Mouse (Mus musculus) kidney, adult 9 months (tissue): ENCODE results near the gene Zfp428.

Experiments used
- DNase-seq: peaks from one replicate; pipeline ENCODE4 v3.0.0; 2022

Gene Zfp428

DNA sequence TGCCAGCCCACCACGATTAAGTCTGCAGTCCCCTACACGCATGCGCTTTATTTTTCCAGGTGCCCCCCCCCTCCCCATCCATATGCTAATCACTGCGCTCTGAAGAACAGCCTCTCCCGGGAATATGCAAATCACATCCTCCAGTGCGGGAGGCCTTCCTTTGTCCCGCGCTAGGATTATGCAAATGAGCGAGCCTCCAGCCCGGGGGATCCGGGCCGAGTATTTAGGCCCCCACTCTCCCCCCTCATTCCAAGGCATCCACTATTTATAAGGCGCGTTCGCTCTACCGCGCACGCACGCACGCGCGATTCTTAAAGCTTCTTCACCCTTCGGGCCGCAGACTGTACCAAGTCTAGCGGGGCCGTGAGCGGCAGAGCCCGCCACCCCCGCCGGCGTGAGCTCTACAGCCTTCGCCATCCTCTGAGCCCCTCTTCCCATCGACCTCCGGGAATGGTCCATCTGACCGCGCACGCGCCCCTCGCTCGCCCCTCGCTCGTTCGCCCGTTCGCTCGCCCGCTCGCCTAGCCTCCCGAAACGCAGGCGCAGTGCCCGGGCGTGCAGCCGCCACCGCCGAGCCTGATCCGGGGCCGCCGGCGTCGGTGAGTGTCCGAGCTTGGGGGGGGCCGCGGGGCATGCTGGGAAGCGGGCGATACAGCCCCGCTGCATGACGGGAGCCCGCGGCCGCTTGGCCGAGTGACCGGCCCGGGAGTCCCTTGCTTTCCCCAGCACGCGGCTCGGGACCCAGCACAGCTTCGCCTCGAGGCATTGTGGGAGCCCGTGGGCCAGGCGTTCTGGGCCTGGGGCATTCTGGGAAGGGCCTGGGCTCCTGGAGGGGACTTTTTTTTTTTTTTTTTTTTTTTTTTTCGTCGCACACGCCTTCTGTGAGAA lies at the start of gene Zfp428:
Zfp428 (plus strand) TSS at position 169 of the 888 bp plus-strand sequence.
- DNase-seq, result peak; percentile 84

DNA sequence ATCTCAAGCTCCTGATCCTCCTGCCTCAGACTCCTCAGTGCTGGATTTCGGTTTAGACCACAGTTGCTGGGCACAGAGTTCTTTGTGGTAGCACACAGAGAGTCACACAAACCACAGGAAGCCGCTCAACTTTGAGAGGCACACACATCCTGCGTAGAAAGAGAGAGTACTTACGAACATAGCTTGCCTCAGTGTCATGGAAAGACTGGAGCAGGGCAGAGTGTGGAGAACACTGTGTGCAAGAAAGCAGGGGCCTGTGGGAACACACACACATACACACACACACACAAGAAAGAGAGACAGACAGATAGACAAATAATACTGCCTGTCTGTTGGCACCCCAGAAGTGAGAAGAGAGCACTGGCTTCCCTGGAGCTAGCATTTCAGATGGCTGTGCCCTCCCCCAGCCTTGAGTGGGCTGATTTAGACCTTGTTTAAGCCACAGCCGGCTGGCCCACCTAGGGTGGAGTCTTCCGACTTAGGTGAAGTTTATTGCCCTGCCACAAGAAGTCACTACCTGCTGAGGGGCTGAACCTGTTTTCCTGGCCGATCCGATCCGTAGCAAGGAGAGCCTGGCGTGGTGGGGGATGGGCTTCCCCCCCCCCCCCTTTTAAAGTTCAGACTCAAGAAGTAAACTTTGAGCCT lies 49.0 kb upstream of the Zfp428 start:
- DNase-seq, result no peak

DNA sequence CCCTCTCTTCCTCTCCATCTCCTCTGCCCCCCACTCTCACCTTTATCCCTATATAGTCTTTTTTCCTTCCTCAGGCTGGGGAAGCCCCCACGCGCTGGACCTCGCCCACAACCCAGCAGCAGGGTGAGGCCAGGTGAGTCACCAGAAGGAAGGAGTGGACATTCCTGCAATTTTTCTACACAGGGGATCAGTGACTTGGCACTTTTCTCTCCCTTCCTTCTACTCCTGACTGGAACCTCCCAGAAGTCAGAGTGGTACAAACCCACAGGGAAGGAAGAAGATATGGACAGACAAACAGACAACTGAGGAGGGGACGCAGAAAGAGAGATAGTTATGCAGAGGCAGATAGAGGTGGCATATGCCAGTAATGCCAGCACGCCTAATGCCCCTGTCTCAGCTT lies 47.4 kb upstream of the Zfp428 start:
- no peak for DNase-seq

DNA sequence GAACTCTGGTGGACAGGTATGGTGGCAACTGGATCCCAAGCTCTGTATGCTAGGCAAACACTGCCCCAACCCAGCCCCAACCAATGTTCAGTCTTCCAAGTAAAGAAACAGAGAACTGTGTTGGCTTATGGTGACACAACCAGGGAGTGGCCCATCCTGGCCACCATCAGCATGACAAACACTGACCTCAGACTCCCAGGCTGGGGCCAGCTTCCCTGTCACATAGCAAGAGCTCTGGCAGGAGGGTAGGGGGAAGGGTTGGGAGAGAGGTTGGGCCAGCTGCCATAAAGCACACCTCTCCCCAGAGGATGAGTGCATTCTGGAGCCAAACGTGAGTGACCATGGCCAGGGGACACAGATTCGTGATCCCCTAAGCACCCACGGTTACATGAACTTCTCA lies 47.0 kb upstream of the Zfp428 start:
- DNase-seq, result no peak

DNA sequence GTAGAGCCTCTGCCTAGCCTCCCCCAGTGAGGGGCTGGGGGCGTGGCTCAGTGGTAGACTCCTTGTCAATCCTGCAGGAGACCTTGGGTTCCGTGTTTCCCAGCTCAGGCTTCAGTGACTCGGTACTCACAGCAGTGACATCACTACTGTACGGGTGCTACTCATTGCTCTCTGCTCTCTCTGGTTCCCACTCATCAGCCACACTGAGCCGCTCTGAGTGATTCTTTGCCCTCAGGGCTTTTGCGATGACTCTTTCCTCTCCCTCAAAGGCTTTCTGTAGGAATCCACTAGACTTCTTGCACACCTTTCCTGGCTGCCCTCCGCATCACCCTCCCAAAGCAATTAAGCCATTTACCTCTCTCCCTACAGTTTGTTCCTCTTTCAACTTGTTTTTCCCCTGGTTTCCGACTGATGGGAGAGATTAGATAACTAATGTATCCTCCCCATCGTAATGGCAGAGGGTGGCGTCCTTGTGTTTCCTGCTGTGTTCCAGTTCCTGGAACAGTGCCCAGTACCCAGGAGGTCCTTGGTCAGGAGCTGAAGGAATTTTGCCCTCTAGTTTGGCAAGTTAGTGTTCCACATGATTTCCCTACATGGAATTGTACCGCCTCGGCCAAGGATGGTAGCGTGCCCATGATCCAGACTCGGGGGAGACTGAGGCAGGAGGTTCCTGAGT lies 45.3 kb upstream of the Zfp428 start:
- DNase-seq, result peak; percentile 87

DNA sequence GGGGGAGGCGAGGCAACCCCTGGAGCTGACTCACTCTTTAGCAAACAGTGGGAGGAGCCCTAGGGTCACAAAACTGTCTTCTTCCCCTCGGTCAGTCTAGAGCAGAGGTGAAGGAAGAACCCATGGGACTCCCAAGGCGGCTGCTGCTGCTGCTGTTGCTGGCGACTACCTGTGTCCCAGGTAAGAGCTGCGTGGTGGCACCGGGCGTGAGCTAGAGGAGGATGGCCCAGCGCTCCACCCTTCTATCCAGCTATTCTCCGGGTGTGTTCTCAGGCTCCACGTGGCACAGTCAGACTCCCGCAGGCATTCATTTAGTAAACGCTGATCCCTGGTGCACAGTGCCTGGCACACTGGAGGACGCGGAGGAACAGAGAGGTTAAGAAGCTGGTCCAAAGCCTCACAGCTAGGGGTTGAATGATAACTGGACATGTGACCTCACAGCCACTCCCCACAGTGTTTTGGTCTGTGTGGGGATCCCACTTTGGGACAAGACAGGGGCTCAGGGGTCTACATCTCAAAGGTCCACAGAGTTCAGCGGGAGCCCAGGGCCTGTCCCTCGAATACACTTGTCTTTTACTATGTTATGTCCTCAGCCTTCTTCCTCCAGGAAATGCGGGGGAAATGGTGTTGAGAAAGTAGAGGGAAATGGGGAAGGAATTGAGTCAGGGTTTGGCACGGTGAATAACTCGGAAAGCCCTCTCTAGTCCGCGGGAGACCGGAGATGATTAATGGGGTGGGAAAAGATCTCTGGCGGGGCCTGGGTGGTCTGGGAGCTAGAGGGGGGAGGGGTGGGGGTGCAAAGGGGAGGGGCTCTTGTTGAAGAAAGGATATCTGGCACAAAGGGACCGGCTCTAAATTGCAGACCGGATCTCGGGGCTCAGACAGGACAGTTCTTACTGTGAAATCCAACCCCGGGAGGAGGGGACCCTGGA lies 44.2 kb upstream of the Zfp428 start, which contains the start of gene Plaur:
Plaur (plus strand) TSS at position 97 of the 932 bp plus-strand sequence.
- DNase-seq, result peak; percentile 47

DNA sequence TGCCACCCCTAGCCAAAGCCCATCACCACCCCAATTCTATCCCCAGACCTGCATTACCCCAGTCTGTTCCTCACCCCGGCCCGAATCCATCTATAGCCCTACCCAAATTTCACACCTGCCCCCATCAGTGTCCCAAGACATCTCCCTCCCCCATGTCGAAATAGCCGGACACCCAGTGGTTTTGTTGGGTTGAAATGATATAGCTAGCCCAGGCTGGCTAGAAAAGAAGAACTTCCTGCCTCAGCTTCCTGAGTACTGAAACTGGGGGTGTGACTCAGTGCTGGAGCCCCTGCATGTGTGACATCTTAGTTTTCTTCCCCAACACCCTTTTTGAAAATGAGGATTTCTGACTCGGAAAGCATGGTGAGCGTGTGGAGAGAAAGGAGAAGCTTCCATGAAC lies 40.0 kb upstream of the Zfp428 start:
- DNase-seq, result no peak

DNA sequence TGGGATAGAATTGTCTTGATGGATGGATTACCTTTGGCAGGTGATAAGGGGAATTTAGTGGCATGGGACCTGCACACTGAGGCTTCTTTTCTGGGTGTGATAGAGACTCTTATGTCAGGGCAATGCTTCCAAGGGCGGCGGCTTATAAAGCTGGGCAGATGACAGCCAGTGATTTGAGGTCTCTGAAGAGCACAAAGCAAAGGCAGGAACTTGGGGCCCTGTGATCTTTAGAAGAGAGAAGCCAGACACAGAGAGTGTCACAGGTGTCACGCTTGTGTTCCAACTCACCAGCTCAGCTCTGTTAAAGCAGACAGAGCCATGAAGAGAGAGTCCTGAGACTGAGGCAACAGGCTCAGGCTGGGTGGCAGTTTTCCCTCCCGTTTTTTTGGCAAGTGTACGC lies 38.9 kb upstream of the Zfp428 start:
- DNase-seq, result no peak

DNA sequence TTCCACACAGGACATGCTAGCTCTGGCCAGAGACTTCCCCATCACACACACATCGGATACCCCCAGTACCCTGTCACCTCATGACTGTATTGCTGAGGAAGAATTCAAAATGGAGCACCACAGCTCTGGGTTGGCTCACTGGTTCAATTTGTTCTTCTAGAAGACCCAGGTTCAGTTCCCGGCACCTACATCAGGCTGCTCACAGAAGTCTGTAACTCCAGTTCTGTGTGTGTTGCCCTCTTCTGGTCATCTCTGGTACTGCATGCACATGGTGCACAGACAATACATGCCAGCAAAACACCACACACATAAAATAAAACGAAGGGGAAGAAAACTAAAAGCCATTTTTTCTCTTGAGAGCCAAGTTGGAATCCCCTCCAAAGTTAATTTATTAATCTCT lies 37.7 kb upstream of the Zfp428 start:
- no peak for DNase-seq

DNA sequence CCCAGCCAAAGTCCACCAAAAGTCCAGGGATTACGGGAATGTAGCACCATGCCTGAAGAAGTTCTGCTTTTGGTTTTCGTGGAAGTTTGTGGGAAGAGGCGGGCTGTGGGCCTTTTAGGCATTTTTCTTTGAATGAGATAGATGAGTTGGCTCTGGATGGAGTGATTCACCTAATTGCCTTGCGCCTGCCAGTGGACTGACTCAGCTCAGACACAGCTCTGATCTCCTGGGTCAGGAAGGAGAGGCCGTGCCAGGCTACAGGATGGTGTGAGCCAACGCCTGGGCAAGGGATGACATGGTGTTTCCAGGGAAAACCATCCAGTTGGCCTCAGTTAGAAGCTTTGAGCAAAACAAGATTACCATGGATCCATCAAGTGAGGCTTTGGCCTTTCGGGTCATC lies 36.5 kb upstream of the Zfp428 start:
- DNase-seq, result no peak

DNA sequence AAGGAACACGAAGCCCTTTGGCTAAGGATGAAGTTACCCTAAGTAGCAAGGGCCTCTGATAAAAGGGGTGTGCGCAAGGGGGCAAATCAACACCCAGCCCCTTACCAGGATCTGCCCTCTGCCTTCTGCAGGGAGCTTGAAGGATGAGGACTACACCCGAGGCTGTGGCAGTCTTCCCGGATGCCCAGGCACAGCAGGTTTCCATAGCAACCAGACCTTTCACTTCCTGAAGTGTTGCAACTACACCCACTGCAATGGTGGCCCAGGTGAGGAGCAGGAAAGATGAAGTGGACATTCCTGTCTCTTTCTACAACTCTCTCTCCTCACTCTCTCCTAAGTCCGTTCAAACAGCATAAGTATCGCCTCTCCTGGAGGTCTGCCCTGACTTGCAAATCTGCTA lies 34.4 kb upstream of the Zfp428 start:
- no peak for DNase-seq

DNA sequence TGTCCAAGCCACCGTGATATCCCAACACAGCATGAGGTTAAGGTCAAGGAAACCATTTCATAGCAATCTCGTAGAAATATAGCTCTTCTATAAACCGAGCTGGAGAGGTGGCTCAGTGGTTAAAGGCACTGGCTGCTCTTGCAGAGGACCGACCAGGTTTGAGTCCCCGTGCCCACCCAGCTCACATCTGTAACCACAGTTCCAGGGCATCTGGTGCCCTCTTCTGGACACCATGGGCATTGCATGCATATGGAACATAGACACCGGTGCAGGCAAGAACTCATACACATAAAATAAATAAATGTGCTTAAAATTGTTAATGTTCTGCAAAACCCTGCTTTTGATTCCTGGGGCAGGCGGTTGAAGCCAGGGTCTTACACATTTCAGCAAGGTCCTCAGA lies 33.9 kb upstream of the Zfp428 start:
- no peak for DNase-seq

DNA sequence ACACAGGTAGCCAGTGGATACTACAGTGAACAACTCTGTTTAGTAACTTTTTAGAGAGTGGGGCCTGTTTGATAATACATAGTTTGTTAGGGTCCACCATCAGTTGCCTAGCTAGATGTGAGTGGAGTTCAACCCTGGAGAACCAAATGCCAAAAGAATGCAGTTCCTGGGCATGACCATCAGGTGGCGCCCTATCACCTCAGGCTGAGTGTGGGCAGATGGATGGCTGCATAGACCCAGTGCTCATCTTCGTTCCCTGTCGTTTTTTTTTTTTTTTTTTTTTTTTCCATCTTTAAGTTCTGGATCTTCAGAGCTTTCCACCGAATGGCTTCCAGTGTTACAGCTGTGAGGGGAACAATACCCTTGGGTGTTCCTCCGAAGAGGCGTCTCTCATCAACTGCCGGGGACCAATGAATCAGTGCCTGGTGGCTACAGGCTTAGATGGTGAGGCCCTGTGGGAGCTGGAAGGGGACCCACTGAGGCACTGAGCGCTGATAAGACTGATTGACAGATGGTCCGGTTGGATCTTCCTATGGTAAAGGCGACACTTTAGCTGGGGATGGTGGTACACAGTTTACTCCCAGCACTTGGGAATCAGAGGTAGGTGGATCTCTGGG lies 32.8 kb upstream of the Zfp428 start:
- DNase-seq, result peak; percentile 72

DNA sequence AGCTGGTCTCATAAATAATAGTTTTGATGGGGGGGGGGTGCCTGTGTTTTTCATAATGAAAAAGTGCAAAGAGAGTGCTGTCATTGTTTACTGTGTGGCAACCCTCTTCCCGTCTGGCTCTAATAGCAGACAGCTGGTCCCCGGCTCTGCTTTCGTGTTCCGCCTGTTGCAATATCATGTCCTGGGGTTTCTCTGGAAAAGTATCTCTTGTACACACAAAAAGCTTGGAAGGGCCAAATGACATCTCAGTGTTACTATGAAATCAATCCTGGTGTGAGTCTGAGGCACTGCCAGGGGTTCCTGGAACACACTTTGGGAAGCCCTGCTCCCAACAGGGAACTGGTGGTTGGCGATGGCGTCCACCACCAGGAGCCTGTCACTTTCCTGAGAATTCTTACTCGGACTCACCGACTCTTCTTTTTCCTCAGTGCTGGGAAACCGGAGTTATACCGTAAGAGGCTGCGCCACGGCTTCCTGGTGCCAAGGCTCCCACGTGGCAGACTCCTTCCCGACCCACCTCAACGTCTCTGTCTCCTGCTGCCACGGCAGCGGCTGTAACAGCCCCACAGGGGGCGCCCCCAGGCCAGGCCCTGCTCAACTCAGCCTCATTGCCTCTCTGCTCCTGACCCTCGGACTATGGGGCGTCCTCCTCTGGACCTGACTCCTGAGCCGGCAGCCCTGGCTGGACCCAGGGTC lies 31.8 kb upstream of the Zfp428 start:
- DNase-seq, result no peak

DNA sequence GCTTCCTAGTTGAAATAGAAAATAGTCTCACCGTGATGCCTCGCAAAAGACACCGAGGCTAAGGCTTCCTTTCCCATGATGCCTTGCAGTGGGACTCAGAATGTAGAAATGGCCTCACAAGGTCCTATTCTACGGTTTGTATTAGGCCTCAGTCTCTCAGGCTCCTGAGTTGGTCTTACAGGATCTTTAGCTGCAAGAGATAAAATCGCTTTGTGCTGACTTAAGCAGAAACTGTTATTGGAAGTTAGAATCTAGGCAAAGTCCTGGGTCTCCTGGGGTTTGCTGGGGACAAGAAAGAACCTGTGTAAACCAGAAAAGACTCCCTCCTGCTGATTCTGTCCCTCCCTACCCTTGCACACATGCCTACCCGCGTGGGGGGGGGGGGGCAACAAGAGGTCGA lies 30.5 kb upstream of the Zfp428 start:
- no peak for DNase-seq

DNA sequence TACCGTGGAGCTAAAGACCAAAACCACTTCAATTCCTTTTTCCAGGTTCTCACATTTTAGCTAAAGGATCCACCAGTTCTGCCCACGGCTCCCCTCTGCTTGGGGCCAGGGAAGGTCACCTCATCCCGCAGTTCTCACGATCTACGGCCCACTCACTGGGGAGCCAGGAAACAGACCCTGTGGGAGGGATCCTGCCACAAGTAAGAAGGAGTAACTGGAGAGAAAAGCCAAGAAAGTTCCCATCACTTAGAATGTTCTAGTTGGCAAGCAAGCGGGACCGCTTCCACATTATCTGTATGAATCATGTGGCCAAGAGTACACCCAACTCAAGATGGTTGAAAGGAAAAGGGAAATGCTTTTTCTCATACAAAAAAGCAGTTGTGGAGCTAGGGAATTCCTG lies 29.9 kb upstream of the Zfp428 start:
- no peak for DNase-seq

DNA sequence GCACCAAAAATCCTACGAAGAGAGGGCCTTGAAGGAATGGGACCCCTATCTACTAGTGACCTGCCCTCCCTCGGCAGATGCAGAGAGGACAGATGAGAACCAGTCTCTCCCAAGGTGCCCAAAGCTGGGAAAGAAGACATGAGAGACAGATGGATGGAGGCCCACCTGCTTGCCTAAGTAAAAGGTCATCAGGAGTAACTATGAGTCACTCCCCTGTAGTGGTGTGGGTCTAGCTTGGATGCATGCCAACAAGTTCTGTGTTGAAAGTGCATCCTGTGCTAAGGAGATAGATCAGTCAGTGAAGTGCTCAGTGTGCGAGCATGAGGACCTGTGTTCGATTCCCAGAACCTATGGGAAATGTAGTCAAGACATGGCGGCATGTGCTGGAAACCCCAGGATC lies 27.9 kb upstream of the Zfp428 start:
- no peak for DNase-seq

DNA sequence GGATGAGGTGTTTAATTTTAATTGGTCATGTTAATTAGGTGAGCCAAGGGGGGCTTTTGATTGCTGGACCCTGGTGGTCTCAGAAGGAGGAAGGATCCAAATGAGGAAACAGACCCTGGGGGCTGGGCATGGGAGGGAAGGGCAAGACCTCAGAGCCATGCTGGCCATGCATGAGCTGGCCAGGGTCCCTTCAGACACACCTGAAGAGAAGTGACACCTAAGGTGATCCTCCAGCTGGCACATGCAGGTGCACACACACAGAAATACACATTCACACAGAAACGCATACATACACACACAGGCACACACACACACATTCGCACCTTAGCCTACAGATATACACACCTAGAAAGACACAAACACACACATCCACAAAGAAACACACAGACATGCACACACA lies 27.1 kb upstream of the Zfp428 start:
- DNase-seq, result no peak

DNA sequence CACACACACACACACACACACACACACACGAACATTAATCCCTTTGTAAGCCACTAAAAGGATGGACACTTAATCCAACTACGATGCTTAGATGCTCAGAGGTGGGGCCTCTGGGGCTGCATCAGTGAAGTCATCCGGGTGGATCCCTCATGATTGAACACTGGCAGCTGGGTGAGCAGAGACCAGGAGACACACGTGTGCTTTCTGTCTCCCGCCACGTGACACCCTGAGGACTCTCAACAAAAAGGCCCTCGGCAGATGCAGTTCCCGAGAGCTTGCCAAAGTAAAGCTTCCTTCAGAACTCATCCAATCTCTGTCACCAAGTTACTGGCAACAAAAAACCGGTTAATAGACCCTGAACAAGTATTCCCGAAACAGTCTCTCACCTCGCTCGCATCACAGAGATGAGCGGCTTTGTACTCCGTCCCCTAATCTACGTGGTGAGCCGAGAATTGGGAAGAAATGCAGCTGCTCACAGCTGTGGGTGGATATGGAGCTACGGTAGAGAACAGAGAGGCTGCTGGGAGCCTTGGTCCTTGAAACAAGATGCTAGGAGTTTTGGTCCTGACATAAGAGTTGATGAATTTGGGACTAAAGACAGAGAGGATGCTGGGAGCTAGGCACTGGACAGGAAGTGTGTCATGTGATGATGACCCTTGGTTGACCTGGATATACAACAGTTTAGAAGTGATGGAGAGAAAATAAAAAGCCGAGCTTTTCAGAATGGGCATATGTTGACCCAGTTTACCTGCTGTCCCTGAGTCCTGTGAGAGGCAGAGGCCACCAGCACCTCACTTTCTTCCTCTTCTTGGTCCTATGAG lies 26.5 kb upstream of the Zfp428 start:
- DNase-seq, result no peak

DNA sequence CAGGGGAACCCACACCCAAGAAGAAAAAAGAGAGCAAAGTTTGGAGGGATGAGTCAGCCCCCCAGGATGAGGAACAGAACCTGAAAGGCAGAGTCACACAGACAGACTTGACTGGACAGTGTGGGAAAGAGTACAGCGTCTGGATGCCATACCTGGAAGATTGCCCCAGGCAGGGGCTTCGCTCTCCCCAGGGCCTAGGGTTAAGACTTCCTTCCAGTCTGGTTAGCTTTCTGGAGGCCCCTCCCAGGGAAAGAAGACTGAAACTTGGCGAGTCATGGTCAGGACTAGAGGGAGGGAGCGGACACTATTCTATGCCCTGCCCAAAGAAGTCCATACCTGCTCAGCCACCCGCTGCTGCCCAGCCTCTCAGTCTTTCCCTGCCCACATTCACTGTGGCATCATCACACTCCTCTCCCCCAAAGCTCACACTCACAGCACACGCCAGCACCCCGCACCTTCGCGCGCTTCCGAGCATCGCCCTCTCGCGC lies 25.8 kb upstream of the Zfp428 start:
- no peak for DNase-seq
